Mouse (Mus musculus) erythroid progenitor cell, adult 5-6 weeks (primary cell): ENCODE data around the gene Olfr168. TPM values are rescaled to one million over a fixed set of nuclear protein-coding genes. Genes with fewer than 3 reads are reported as not detected.
"Not testable (repeated sequence)": the region's sequence is repeated elsewhere in the genome, so short reads cannot be mapped to it uniquely, and the experiment has no call there.

Experiments
- ATAC-seq: replicated peaks from 2 replicates; pipeline ENCODE4 v1.8.0; 2016; ENCODE audit warnings: moderate number of reproducible peaks, mild to moderate bottlenecking, moderate TSS enrichment, inconsistent platforms; ENCODE audit not compliant: poor library complexity, low FRiP score, severe bottlenecking
- total RNA-seq, 2 experiments: library from RNA; stranded (forward) in 1 of 2; stranded (reverse) in 1 of 2; fragments of 150-400 nt in 1 of 2; fragments of 186-747, 209-891 nt in 1 of 2; gene quantifications; 2 replicates each; pipeline versions ENCODE4 v1.2.3 to v1.2.4; 2015 to 2017; ENCODE audit warnings: low replicate concordance in 2 of 2

Olfr168 gene
- total RNA-seq (2015; ENCODE audit: low replicate concordance) (not detected in 2 replicates), total RNA-seq (2017; ENCODE audit: low replicate concordance) (not detected in 2 replicates)

DNA sequence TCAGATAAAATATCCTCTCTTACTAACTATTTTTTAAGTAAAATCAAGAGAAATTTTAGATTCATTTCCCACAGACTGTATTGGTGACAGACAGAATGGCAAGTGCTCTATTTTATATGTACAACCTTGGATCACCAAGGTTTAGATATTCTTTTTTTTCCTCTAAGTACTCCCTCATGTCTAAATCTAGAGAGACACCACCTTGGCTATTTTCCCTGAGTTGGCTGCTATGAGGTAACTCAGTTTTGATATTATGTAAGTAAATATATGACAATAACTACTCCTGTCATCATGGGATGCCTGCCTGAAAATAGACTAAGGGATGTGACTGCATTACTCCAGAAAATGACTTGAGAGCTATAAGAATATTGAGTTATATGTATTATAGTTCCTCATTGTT lies at the start of gene Olfr168:
Olfr168 (minus strand) TSS at position 101 of the 400 bp plus-strand sequence.
- ATAC-seq: no peak

DNA sequence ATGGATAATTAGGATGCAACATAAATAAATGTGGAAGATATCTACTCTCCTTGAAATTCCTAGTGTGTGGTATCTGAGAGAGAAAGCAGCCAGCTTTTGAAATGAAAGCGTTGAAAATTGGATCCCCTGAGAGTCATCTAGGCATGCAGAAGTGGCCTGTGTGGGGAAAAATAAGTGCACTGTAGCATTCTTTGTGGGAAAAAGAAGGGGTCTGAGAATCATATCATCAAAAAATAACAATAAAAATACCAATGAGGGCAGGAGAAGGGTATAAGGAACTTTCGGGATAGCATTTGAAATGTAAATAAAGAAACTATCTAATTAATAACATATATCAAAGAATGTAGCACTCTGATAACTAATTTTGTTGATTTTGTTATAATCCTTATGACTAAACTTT lies 36.4 kb upstream of the Olfr168 start, which contains the start of gene Olfr169:
Olfr169 (minus strand) TSS at position 101 of the 400 bp plus-strand sequence.
- ATAC-seq: not testable (repeated sequence)

DNA sequence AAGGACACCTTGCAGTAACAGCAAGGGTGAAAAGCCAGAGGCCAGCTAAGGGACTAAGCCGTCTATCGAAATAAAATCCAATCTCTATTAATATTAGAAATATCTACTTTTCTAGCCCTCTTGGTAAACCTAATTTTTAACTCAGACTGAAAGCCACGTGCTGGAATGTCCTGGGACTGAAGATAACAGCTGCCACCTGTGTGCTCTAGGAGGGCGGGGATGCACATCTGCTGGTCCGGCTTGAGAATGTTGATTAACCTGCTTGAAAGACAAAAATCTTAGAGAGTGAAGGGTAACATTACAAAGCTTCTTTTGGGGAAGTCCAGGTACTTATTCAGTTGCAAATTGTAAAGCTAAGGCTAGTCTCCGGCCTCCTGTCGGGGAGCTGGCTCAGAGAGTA lies 18.1 kb upstream of the Olfr168 start:
- ATAC-seq: not testable (repeated sequence)

DNA sequence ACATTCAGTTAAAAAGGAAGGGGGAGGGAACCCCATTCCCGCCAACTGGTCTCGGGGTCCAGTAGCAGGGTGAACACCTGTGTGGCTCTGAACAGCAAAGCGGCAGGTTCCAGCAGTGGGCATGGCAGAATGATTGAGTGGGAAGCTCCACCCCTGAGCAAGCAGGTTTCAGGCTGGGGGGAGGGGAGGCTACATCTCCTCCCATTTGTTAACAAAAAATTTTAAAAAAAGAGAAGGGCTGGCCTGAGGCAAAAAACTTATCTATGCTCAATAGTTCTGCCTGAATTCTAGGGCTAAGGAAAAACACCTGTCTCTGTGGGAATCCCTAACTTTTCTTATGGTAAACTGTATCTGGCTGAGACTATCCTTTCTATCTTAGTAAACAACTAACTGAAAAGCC lies 16.9 kb upstream of the Olfr168 start:
- ATAC-seq: not testable (repeated sequence)

DNA sequence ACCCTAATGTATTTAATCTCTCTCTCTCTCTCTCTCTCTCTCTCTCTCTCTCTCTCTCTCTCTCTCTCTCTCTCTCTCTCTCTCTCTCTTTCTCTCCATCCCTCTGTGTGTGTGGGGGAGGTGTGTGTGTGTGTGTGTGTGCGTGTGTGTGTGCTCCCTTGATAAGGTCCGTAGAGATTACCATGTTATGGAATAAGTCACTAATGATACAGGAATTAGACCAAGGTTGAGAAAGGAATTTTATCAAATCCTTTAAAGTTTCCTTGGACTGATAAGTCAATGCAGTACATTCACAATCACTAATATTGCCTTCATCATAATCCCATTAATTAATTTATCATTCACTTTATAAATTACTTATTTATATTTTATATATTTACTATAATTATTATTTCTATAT lies 13.2 kb downstream of the Olfr168 start, which contains the start of gene Olfr167:
Olfr167 (minus strand) TSS at position 101 of the 400 bp plus-strand sequence.
- no peak for ATAC-seq

DNA sequence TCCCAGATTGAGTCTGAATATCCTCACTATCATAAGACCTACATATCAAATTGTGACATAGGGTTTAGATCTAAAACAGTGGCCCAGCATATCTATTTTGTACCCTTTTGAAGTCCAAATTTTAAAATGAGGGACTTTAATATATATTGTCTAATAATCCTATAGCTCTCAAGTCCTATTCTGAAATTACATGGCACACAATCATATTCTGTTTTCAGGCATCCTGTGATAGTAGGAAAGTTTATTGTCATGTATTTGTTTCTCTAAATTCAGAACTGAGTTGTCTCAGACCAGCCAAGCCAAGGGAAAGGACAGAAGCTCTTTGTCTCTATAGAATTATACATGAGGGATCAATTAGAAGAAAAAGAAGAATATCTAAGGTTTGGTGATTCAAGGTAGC lies 52.0 kb downstream of the Olfr168 start, which contains the start of gene Olfr166:
Olfr166 (plus strand) TSS at position 301 of the 400 bp plus-strand sequence.
- ATAC-seq: no peak

Other genes starting within 250 kb of the Olfr168 start
- gene Olfr164, start 221.5 kb downstream of the Olfr168 start, total RNA-seq (2015; ENCODE audit: low replicate concordance): not detected in 2 replicates
- not detected in 2 replicates for gene Olfr164, start 221.5 kb downstream of the Olfr168 start, total RNA-seq (2017; ENCODE audit: low replicate concordance)
- not detected in 2 replicates for gene Olfr165, start 112.4 kb downstream of the Olfr168 start, total RNA-seq (2015; ENCODE audit: low replicate concordance)
- gene Olfr165, start 112.4 kb downstream of the Olfr168 start, total RNA-seq (2017; ENCODE audit: low replicate concordance): not detected in 2 replicates
- not detected in 2 replicates for gene Olfr166, start 51.9 kb downstream of the Olfr168 start, total RNA-seq (2015; ENCODE audit: low replicate concordance)
- gene Olfr166, start 51.9 kb downstream of the Olfr168 start, total RNA-seq (2017; ENCODE audit: low replicate concordance): not detected in 2 replicates
- gene Olfr167, start 13.3 kb downstream of the Olfr168 start, total RNA-seq (2015; ENCODE audit: low replicate concordance): not detected in 2 replicates
- gene Olfr167, start 13.3 kb downstream of the Olfr168 start, total RNA-seq (2017; ENCODE audit: low replicate concordance): not detected in 2 replicates
- not detected in 2 replicates for gene Olfr169, start 36.3 kb upstream of the Olfr168 start, total RNA-seq (2015; ENCODE audit: low replicate concordance)
- not detected in 2 replicates for gene Olfr169, start 36.3 kb upstream of the Olfr168 start, total RNA-seq (2017; ENCODE audit: low replicate concordance)
- not detected in 2 replicates for gene Olfr170, start 76.3 kb upstream of the Olfr168 start, total RNA-seq (2015; ENCODE audit: low replicate concordance)
- not detected in 2 replicates for gene Olfr170, start 76.3 kb upstream of the Olfr168 start, total RNA-seq (2017; ENCODE audit: low replicate concordance)
- not detected in 2 replicates for gene Olfr171, start 94.4 kb upstream of the Olfr168 start, total RNA-seq (2015; ENCODE audit: low replicate concordance)
- gene Olfr171, start 94.4 kb upstream of the Olfr168 start, total RNA-seq (2017; ENCODE audit: low replicate concordance): not detected in 2 replicates
- gene Lamp3, start 170.8 kb upstream of the Olfr168 start, total RNA-seq (2015; ENCODE audit: low replicate concordance): not detected in 2 replicates
- not detected in 2 replicates for gene Lamp3, start 170.8 kb upstream of the Olfr168 start, total RNA-seq (2017; ENCODE audit: low replicate concordance)
- gene B3gnt5, start 224.7 kb upstream of the Olfr168 start, total RNA-seq (2015; ENCODE audit: low replicate concordance): 4.7 and 10.5 TPM in 2 replicates
- gene B3gnt5, start 224.7 kb upstream of the Olfr168 start, total RNA-seq (2017; ENCODE audit: low replicate concordance): 3.9 and 7.1 TPM in 2 replicates